Mouse (Mus musculus) MEL (cell line): ENCODE data around the gene Synrg. TPM values are rescaled to one million over a fixed set of nuclear protein-coding genes. Genes with fewer than 3 reads are reported as not detected.

Source experiments
- DNase-seq: peaks from one replicate; pipeline ENCODE4 v3.0.0; 2011; ENCODE audit warnings: low read depth, low spot score
- H3K27ac ChIP-seq: 2 replicates; pipeline ENCODE4 v1.5.1; 2012; ENCODE audit warnings: low read depth, mild to moderate bottlenecking, control low read depth, low read length, moderate library complexity; ENCODE audit not compliant: control insufficient read depth
- H3K27me3 ChIP-seq, 2 experiments: fragments of 150-350 bp in 1 of 2; sonication (generic) in 1 of 2; 2 replicates each; pipeline ENCODE4 v1.6.1; 2012; ENCODE audit warnings: low read length in 2 of 2, mild to moderate bottlenecking in 2 of 2, improper control_type of control experiment in 1 of 2, moderate library complexity in 1 of 2; ENCODE audit not compliant: insufficient read depth in 2 of 2, control insufficient read depth in 1 of 2
- H3K36me3 ChIP-seq, 2 experiments: 2 replicates each; pipeline ENCODE4 v1.6.1; 2012 to 2014; ENCODE audit warnings: low read length in 2 of 2, improper control_type of control experiment in 1 of 2, inconsistent platforms in 1 of 2, mild to moderate bottlenecking in 1 of 2; ENCODE audit not compliant: insufficient read depth in 2 of 2, control insufficient read depth in 1 of 2
- H3K4me1 ChIP-seq, 2 experiments: fragments of 150-350 bp in 1 of 2; sonication (generic) in 1 of 2; 2 replicates each; pipeline ENCODE4 v1.6.1; 2012; ENCODE audit warnings: low read length in 2 of 2, improper control_type of control experiment in 1 of 2, mild to moderate bottlenecking in 1 of 2; ENCODE audit not compliant: insufficient read depth in 2 of 2, control insufficient read depth in 1 of 2
- H3K4me3 ChIP-seq, 2 experiments: fragments of 150-350 bp in 1 of 2; sonication (generic) in 1 of 2; 2 replicates each; pipeline ENCODE4 v1.5.1; 2012; ENCODE audit warnings: low read depth in 2 of 2, low read length in 2 of 2, mild to moderate bottlenecking in 2 of 2, moderate library complexity in 2 of 2, control low read depth in 1 of 2, improper control_type of control experiment in 1 of 2; ENCODE audit not compliant: control insufficient read depth in 1 of 2, insufficient read depth in 1 of 2
- H3K79me2 ChIP-seq: 2 replicates; pipeline ENCODE4 v1.6.1; 2012; ENCODE audit warnings: mild to moderate bottlenecking, low read length, moderate library complexity; ENCODE audit not compliant: control insufficient read depth, poor library complexity, insufficient read depth
- H3K9ac ChIP-seq: 2 replicates; pipeline ENCODE4 v1.6.1; 2012; ENCODE audit warnings: low read depth, mild to moderate bottlenecking, control low read depth, low read length, moderate library complexity; ENCODE audit not compliant: control insufficient read depth, poor library complexity, severe bottlenecking
- H3K9me3 ChIP-seq: fragments of 150-350 bp; sonication (generic); replicated peaks from 2 replicates; pipeline ENCODE4 v1.6.1; 2012; ENCODE audit warnings: mild to moderate bottlenecking, low read length, improper control_type of control experiment, moderate library complexity; ENCODE audit not compliant: insufficient read depth
- BHLHE40 ChIP-seq: IDR thresholded peaks from 2 replicates; pipeline ENCODE4 v1.6.1; 2012; ENCODE audit warnings: low read depth, mild to moderate bottlenecking, inconsistent platforms, low read length, improper control_type of control experiment, borderline replicate concordance
- CHD2 ChIP-seq: IDR thresholded peaks from 2 replicates; pipeline ENCODE4 v1.6.1; 2011; ENCODE audit warnings: low read length, improper control_type of control experiment
- CTCF ChIP-seq, 3 experiments: IDR thresholded peaks in 2 of 3; conservative IDR thresholded peaks in 1 of 3; 2 replicates each; pipeline ENCODE4 v1.5.1; 2011 to 2012; ENCODE audit warnings: low read length in 3 of 3, low read depth in 2 of 3, mild to moderate bottlenecking in 2 of 3, improper control_type of control experiment in 1 of 3, inconsistent platforms in 1 of 3, mixed read lengths in 1 of 3, moderate library complexity in 1 of 3; ENCODE audit not compliant: control insufficient read depth in 1 of 3, insufficient read depth in 1 of 3, poor library complexity in 1 of 3, severe bottlenecking in 1 of 3
- ELF1 ChIP-seq: IDR thresholded peaks from 2 replicates; pipeline ENCODE4 v1.6.1; 2014; ENCODE audit warnings: low read depth, mild to moderate bottlenecking, inconsistent platforms, low read length, improper control_type of control experiment, moderate library complexity
- EP300 ChIP-seq, 2 experiments: IDR thresholded peaks; 2 replicates each; pipeline ENCODE4 v1.6.1; 2011; ENCODE audit warnings: improper control_type of control experiment in 2 of 2, low read length in 2 of 2, low read depth in 1 of 2, mild to moderate bottlenecking in 1 of 2
- ETS1 ChIP-seq: IDR thresholded peaks from 2 replicates; pipeline ENCODE4 v1.6.1; 2012; ENCODE audit warnings: low read depth, mild to moderate bottlenecking, inconsistent platforms, low read length, improper control_type of control experiment, moderate library complexity
- GABPA ChIP-seq: IDR thresholded peaks from 2 replicates; pipeline ENCODE4 v1.6.1; 2012; ENCODE audit warnings: low read depth, mild to moderate bottlenecking, inconsistent platforms, low read length, improper control_type of control experiment, moderate library complexity
- KAT2A ChIP-seq: conservative IDR thresholded peaks from 2 replicates; pipeline ENCODE4 v1.6.1; 2012; ENCODE audit warnings: low read depth, low read length, improper control_type of control experiment, inconsistent platforms
- MXI1 ChIP-seq: IDR thresholded peaks from 2 replicates; pipeline ENCODE4 v1.6.1; 2011; ENCODE audit warnings: mild to moderate bottlenecking, low read depth, low read length, improper control_type of control experiment
- NELFE ChIP-seq: IDR thresholded peaks from 2 replicates; pipeline ENCODE4 v1.6.1; 2011; ENCODE audit warnings: low read depth, low read length, improper control_type of control experiment
- NRF1 ChIP-seq: IDR thresholded peaks from 2 replicates; pipeline ENCODE4 v1.6.1; 2014; ENCODE audit warnings: low read depth, mild to moderate bottlenecking, inconsistent platforms, low read length, improper control_type of control experiment, moderate library complexity; ENCODE audit not compliant: poor library complexity, insufficient read depth, severe bottlenecking
- POLR2A ChIP-seq, 2 experiments: IDR thresholded peaks; 2 replicates each; pipeline ENCODE4 v1.6.1; 2011 to 2012; ENCODE audit warnings: low read length in 2 of 2, mild to moderate bottlenecking in 2 of 2, control low read depth in 1 of 2, improper control_type of control experiment in 1 of 2, low read depth in 1 of 2, moderate library complexity in 1 of 2; ENCODE audit not compliant: control insufficient read depth in 1 of 2, insufficient read depth in 1 of 2, poor library complexity in 1 of 2
- POLR2AphosphoS2 ChIP-seq: IDR thresholded peaks from 2 replicates; pipeline ENCODE4 v1.6.1; 2011; ENCODE audit warnings: low read length, improper control_type of control experiment
- RCOR1 ChIP-seq: IDR thresholded peaks from 2 replicates; pipeline ENCODE4 v1.6.1; 2012; ENCODE audit warnings: low read depth, mild to moderate bottlenecking, inconsistent platforms, low read length, improper control_type of control experiment
- SMC3 ChIP-seq: IDR thresholded peaks from 2 replicates; pipeline ENCODE4 v1.6.1; 2011; ENCODE audit warnings: low read depth, low read length, improper control_type of control experiment
- TBP ChIP-seq: IDR thresholded peaks from 2 replicates; pipeline ENCODE4 v1.8.0; 2011; ENCODE audit warnings: low read depth, low read length, improper control_type of control experiment
- TCF12 ChIP-seq: IDR thresholded peaks from 2 replicates; pipeline ENCODE4 v1.6.1; 2014; ENCODE audit warnings: low read depth, mild to moderate bottlenecking, inconsistent platforms, low read length, improper control_type of control experiment, moderate library complexity
- UBTF ChIP-seq: IDR thresholded peaks from 2 replicates; pipeline ENCODE4 v1.6.1; 2012; ENCODE audit warnings: low read depth, mild to moderate bottlenecking, inconsistent platforms, low read length, improper control_type of control experiment, moderate library complexity, borderline replicate concordance; ENCODE audit not compliant: insufficient read depth
- USF1 ChIP-seq: IDR thresholded peaks from 2 replicates; pipeline ENCODE4 v1.6.1; 2014; ENCODE audit warnings: low read depth, mild to moderate bottlenecking, inconsistent platforms, low read length, improper control_type of control experiment, moderate library complexity
- USF2 ChIP-seq, 2 experiments: IDR thresholded peaks; 2 replicates each; pipeline ENCODE4 v1.6.1; 2011 to 2012; ENCODE audit warnings: improper control_type of control experiment in 2 of 2, low read length in 2 of 2, borderline replicate concordance in 1 of 2, inconsistent platforms in 1 of 2, low read depth in 1 of 2, mild to moderate bottlenecking in 1 of 2; ENCODE audit not compliant: insufficient read depth in 1 of 2
- ZC3H11A ChIP-seq: IDR thresholded peaks from 2 replicates; pipeline ENCODE4 v1.6.1; 2012; ENCODE audit warnings: low read depth, mild to moderate bottlenecking, inconsistent platforms, low read length, improper control_type of control experiment
- ZKSCAN1 ChIP-seq: IDR thresholded peaks from 2 replicates; pipeline ENCODE4 v1.6.1; 2012; ENCODE audit warnings: low read depth, mild to moderate bottlenecking, inconsistent platforms, low read length, improper control_type of control experiment, moderate library complexity
- ZMIZ1 ChIP-seq: IDR thresholded peaks from 2 replicates; pipeline ENCODE4 v1.6.1; 2012; ENCODE audit warnings: low read depth, mild to moderate bottlenecking, inconsistent platforms, low read length, improper control_type of control experiment, moderate library complexity
- polyA plus RNA-seq, 2 experiments: library from polyadenylated mRNA; stranded (reverse) in 1 of 2; unstranded in 1 of 2; fragments of >175 nt in 1 of 2; fragments of >200 nt in 1 of 2; gene quantifications; 2 replicates each; pipeline versions ENCODE4 v1.2.1 to v1.2.4; 2012; ENCODE audit warnings: low replicate concordance in 2 of 2, low read depth in 1 of 2; ENCODE audit not compliant: insufficient read length in 2 of 2, insufficient read depth in 1 of 2, missing spikeins in 1 of 2
- total RNA-seq: library from RNA; depleted of rRNA; stranded (reverse); fragments of 300-350 nt; gene quantifications from 2 replicates; pipeline ENCODE4 v1.2.3, GENCODE M21; 2012

Gene Synrg
- total and polyA plus RNA-seq, 3 experiments = 24.7 to 75.3 (median 26.4) TPM

- Histone ChIP-seq H3K27ac (peak overlapping the region; percentile 75; the same call in 1 of the 2 replicates), H3K9me3 (no peaks in the 10 kb centered on the region), H3K27me3 (no peaks in the 10 kb centered on the region), H3K9ac (no peak overlapping the region), H3K36me3 (peaks cover 4 to 38% of the 10 kb centered on the region in 2 experiments; a peak in 3 of 4 replicates), H3K79me2 (peaks cover 11% of the 10 kb centered on the region), H3K4me1 (peaks cover 28 to 31% of the 10 kb centered on the region in 2 experiments), H3K4me3 (no peak overlapping the region)
- peak; percentile 56 for DNase-seq
- TF ChIP-seq GABPA (no peak), CTCF (IDR thresholded peaks at IDR 0.05 in 2 of 3, conservative IDR thresholded peaks at IDR 0.05 in 1 of 3; ENCODE audit: control insufficient read depth in 1 of 3, insufficient read depth in 1 of 3, low read depth in 2 of 3, low read length in 3 of 3, poor library complexity in 1 of 3, severe bottlenecking in 1 of 3) (peak in 1 of 3 experiments; percentile 1; a peak in 2 of 6 replicates), USF2 (IDR thresholded peaks at IDR 0.05; ENCODE audit: borderline replicate concordance in 1 of 2, insufficient read depth in 1 of 2, low read depth in 1 of 2, low read length in 2 of 2) (no peak)
Measured at GRCm38 (mm10) chr11:83969040-83969439, 4.8 kb downstream of the Synrg start.

- no peak for TF ChIP-seq TBP
- no peak for TF ChIP-seq RCOR1
- TF ChIP-seq SMC3 = no peak
- no peak for TF ChIP-seq NELFE
- TF ChIP-seq ZMIZ1 = no peak
- TF ChIP-seq EP300 (IDR thresholded peaks at IDR 0.05; ENCODE audit: low read depth in 1 of 2, low read length in 2 of 2) = no peak
- no peak for TF ChIP-seq ETS1
- TF ChIP-seq ZC3H11A = no peak
- H3K79me2 ChIP-seq = no peaks in the 10 kb centered on the region
- H3K4me1 ChIP-seq = peaks cover 0 to 10% of the 10 kb centered on the region in 2 experiments
- no peaks in the 10 kb centered on the region for H3K27me3 ChIP-seq
- no peak overlapping the region for H3K9ac ChIP-seq
- no peak overlapping the region for H3K27ac ChIP-seq
- no peak overlapping the region for H3K4me3 ChIP-seq
- peaks cover 10 to 22% of the 10 kb centered on the region in 2 experiments for H3K36me3 ChIP-seq
- H3K9me3 ChIP-seq = no peaks in the 10 kb centered on the region
- no peak for DNase-seq
Measured at GRCm38 (mm10) chr11:83974561-83975346, 10.5 kb downstream of the Synrg start.

- no peaks in the 10 kb centered on the region for H3K9me3 ChIP-seq
- H3K27me3 ChIP-seq = no peaks in the 10 kb centered on the region
- no peak overlapping the region for H3K9ac ChIP-seq
- H3K79me2 ChIP-seq = no peaks in the 10 kb centered on the region
- no peak overlapping the region for H3K27ac ChIP-seq
- peaks cover 0 to 10% of the 10 kb centered on the region in 2 experiments for H3K4me1 ChIP-seq
- no peak overlapping the region for H3K4me3 ChIP-seq
- peaks cover 10 to 22% of the 10 kb centered on the region in 2 experiments for H3K36me3 ChIP-seq
- peak; percentile 33 for DNase-seq
- TF ChIP-seq MXI1 = no peak
- no peak for TF ChIP-seq SMC3
- TF ChIP-seq ZKSCAN1 = no peak
- TF ChIP-seq EP300 (IDR thresholded peaks at IDR 0.05; ENCODE audit: low read depth in 1 of 2, low read length in 2 of 2) = peak; percentile 55 to 78; a peak in 2 of 4 replicates
- no peak for TF ChIP-seq TBP
- TF ChIP-seq KAT2A = no peak
- TF ChIP-seq TCF12 = peak; percentile 86
- no peak for TF ChIP-seq USF2 (IDR thresholded peaks at IDR 0.05; ENCODE audit: borderline replicate concordance in 1 of 2, insufficient read depth in 1 of 2, low read depth in 1 of 2, low read length in 2 of 2)
- peak; percentile 76 for TF ChIP-seq ETS1
- no peak for TF ChIP-seq ELF1
- TF ChIP-seq UBTF = no peak
- no peak for TF ChIP-seq CHD2
- TF ChIP-seq ZC3H11A = no peak
- no peak for TF ChIP-seq POLR2A (IDR thresholded peaks at IDR 0.05; ENCODE audit: control insufficient read depth in 1 of 2, insufficient read depth in 1 of 2, low read depth in 1 of 2, low read length in 2 of 2, poor library complexity in 1 of 2)
- TF ChIP-seq POLR2AphosphoS2 = no peak
- TF ChIP-seq USF1 = no peak
- TF ChIP-seq BHLHE40 = peak; percentile 94
- no peak for TF ChIP-seq NRF1
- TF ChIP-seq RCOR1 = peak; percentile 96
Measured at GRCm38 (mm10) chr11:83975488-83975887, 11.3 kb downstream of the Synrg start.
